In genomic region chr19:38621546-38621945, GRCm38 (mm10) we compare ENCODE assay signal across 13 mouse cellular contexts.
DNase-seq lines count a peak whose midpoint lies in the region; ATAC-seq lines count a peak whose summit lies in the region.
"Had no signal": no experiment of that assay in that cellular context is flagged by ENCODE, and none has a peak within 500 bp of the region (broad histone marks: within the 10 kb centered on the region; RNA-seq: fewer than 3 reads in every experiment).

No protein-coding gene starts in this region.

- peaks cover 5% of the 10 kb centered on the region; the same call in 1 of the 2 replicates for H3K4me1 ChIP-seq in lung, embryonic 16.5 days (replicated peaks; ENCODE audit: control insufficient read depth, insufficient read depth, low read length)
- peaks cover 2% of the 10 kb centered on the region; the same call in 1 of the 2 replicates for H3K4me1 ChIP-seq in intestine, embryonic 16.5 days (ENCODE audit: control insufficient read depth, insufficient read depth, low read length)
- peaks cover 3% of the 10 kb centered on the region; the same call in 1 of the 2 replicates for H3K4me1 ChIP-seq in neural tube, embryonic 15.5 days

- WGBS in lung, embryonic 16.5 days: 50% methylated on average over 10 of the region's 10 CpGs
- WGBS in intestine, embryonic 16.5 days: 78% methylated on average over 10 of the region's 10 CpGs
- WGBS in neural tube, embryonic 15.5 days: 84% methylated on average over 10 of the region's 10 CpGs

- no peak overlapping the region for H3K4me3 ChIP-seq in lung, embryonic 16.5 days (ENCODE audit: low read length)
- H3K4me3 ChIP-seq in intestine, embryonic 16.5 days (ENCODE audit: low read length): no peak overlapping the region
- no peak overlapping the region for H3K4me3 ChIP-seq in neural tube, embryonic 15.5 days (replicated peaks)
- H3K4me3 ChIP-seq: limb, embryonic 12.5 days; myocyte; stomach, embryonic 15.5 days had no signal

- no peaks in the 10 kb centered on the region for H3K27me3 ChIP-seq in lung, embryonic 16.5 days (ENCODE audit: control insufficient read depth, insufficient read depth, low read depth, low read length)
- H3K27me3 ChIP-seq in intestine, embryonic 16.5 days (replicated peaks; ENCODE audit: control insufficient read depth, insufficient read depth, low read length): no peaks in the 10 kb centered on the region
- no peaks in the 10 kb centered on the region for H3K27me3 ChIP-seq in neural tube, embryonic 15.5 days (replicated peaks)
- H3K27me3 ChIP-seq: limb, embryonic 12.5 days; stomach, embryonic 15.5 days had no signal

- peak; percentile 55 for DNase-seq in heart, adult 18-20 months
- no peak for DNase-seq in heart, postnatal 25 days (ENCODE audit: low spot score)
- no peak for DNase-seq in lung, postnatal 36 days
- peak; percentile 39 for DNase-seq in gastrocnemius, postnatal 25 days
- DNase-seq in lung, postnatal 14 days: peak; percentile 35
- DNase-seq: kidney, postnatal 25 days had no signal

- intact Hi-C loops in heart, postnatal 25 days (cut with DNase I): no loop called here

- no peak overlapping the region for H3K9ac ChIP-seq in lung, embryonic 16.5 days (ENCODE audit: low read length)
- no peak overlapping the region for H3K9ac ChIP-seq in intestine, embryonic 16.5 days (ENCODE audit: low read depth, low read length)
- no peak overlapping the region for H3K9ac ChIP-seq in neural tube, embryonic 15.5 days (replicated peaks)
- H3K9ac ChIP-seq: limb, embryonic 12.5 days; stomach, embryonic 15.5 days had no signal

- no peaks in the 10 kb centered on the region for H3K9me3 ChIP-seq in lung, embryonic 16.5 days (ENCODE audit: control insufficient read depth, low read length)
- no peaks in the 10 kb centered on the region for H3K9me3 ChIP-seq in intestine, embryonic 16.5 days (ENCODE audit: control insufficient read depth, low read length)
- no peaks in the 10 kb centered on the region for H3K9me3 ChIP-seq in neural tube, embryonic 15.5 days (replicated peaks)
- H3K9me3 ChIP-seq: limb, embryonic 12.5 days; stomach, embryonic 15.5 days had no signal

- H3K4me2 ChIP-seq in lung, embryonic 16.5 days (ENCODE audit: low read depth, low read length): no peak overlapping the region
- H3K4me2 ChIP-seq in intestine, embryonic 16.5 days (ENCODE audit: low read depth, low read length): no peak overlapping the region
- H3K4me2 ChIP-seq in neural tube, embryonic 15.5 days: no peak overlapping the region
- H3K4me2 ChIP-seq: limb, embryonic 12.5 days; stomach, embryonic 15.5 days had no signal

- no peak overlapping the region for H3K27ac ChIP-seq in lung, embryonic 16.5 days (ENCODE audit: low read length)
- no peak overlapping the region for H3K27ac ChIP-seq in intestine, embryonic 16.5 days (ENCODE audit: low read length)
- H3K27ac ChIP-seq in neural tube, embryonic 15.5 days (replicated peaks): no peak overlapping the region
- H3K27ac ChIP-seq: limb, embryonic 12.5 days; stomach, embryonic 15.5 days had no signal

- no peaks in the 10 kb centered on the region for H3K36me3 ChIP-seq in lung, embryonic 16.5 days (ENCODE audit: control insufficient read depth, insufficient read depth, low read length)
- no peaks in the 10 kb centered on the region for H3K36me3 ChIP-seq in intestine, embryonic 16.5 days (ENCODE audit: control insufficient read depth, insufficient read depth, low read length)
- no peaks in the 10 kb centered on the region for H3K36me3 ChIP-seq in neural tube, embryonic 15.5 days
- H3K36me3 ChIP-seq: limb, embryonic 12.5 days; stomach, embryonic 15.5 days had no signal

- peak; percentile 52 for ATAC-seq in lung, embryonic 16.5 days (ENCODE audit: low read depth)
- ATAC-seq in intestine, embryonic 16.5 days: no peak
- no peak; the same call in 1 of the 2 replicates for ATAC-seq in neural tube, embryonic 15.5 days (ENCODE audit: low FRiP score)
- ATAC-seq: CD4-positive, CD25-positive, alpha-beta regulatory T cell, adult 4 months had no signal

Comparison
In these comparisons a context has a peak if more than half of its experiments do, and no peak if none do; other contexts are left out.
1. DNase-seq: peak in heart, adult 18-20 months (2 of 2), gastrocnemius, postnatal 25 days (single experiment) and lung, postnatal 14 days (single experiment); none in heart, postnatal 25 days (single experiment) and lung, postnatal 36 days (single experiment).